Mouse (Mus musculus) MEL (cell line): ENCODE data around the gene Sost. TPM values are rescaled to one million over a fixed set of nuclear protein-coding genes. Genes with fewer than 3 reads are reported as not detected.

Experiments used
- DNase-seq: peaks from one replicate; pipeline ENCODE4 v3.0.0; 2011; ENCODE audit warnings: low read depth, low spot score
- H3K27ac ChIP-seq: 2 replicates; pipeline ENCODE4 v1.5.1; 2012; ENCODE audit warnings: low read depth, mild to moderate bottlenecking, control low read depth, low read length, moderate library complexity; ENCODE audit not compliant: control insufficient read depth
- H3K27me3 ChIP-seq, 2 experiments: fragments of 150-350 bp in 1 of 2; sonication (generic) in 1 of 2; 2 replicates each; pipeline ENCODE4 v1.6.1; 2012; ENCODE audit warnings: low read length in 2 of 2, mild to moderate bottlenecking in 2 of 2, improper control_type of control experiment in 1 of 2, moderate library complexity in 1 of 2; ENCODE audit not compliant: insufficient read depth in 2 of 2, control insufficient read depth in 1 of 2
- H3K36me3 ChIP-seq, 2 experiments: 2 replicates each; pipeline ENCODE4 v1.6.1; 2012 to 2014; ENCODE audit warnings: low read length in 2 of 2, improper control_type of control experiment in 1 of 2, inconsistent platforms in 1 of 2, mild to moderate bottlenecking in 1 of 2; ENCODE audit not compliant: insufficient read depth in 2 of 2, control insufficient read depth in 1 of 2
- H3K4me1 ChIP-seq, 2 experiments: fragments of 150-350 bp in 1 of 2; sonication (generic) in 1 of 2; 2 replicates each; pipeline ENCODE4 v1.6.1; 2012; ENCODE audit warnings: low read length in 2 of 2, improper control_type of control experiment in 1 of 2, mild to moderate bottlenecking in 1 of 2; ENCODE audit not compliant: insufficient read depth in 2 of 2, control insufficient read depth in 1 of 2
- H3K4me3 ChIP-seq, 2 experiments: fragments of 150-350 bp in 1 of 2; sonication (generic) in 1 of 2; 2 replicates each; pipeline ENCODE4 v1.5.1; 2012; ENCODE audit warnings: low read depth in 2 of 2, low read length in 2 of 2, mild to moderate bottlenecking in 2 of 2, moderate library complexity in 2 of 2, control low read depth in 1 of 2, improper control_type of control experiment in 1 of 2; ENCODE audit not compliant: control insufficient read depth in 1 of 2, insufficient read depth in 1 of 2
- H3K79me2 ChIP-seq: 2 replicates; pipeline ENCODE4 v1.6.1; 2012; ENCODE audit warnings: mild to moderate bottlenecking, low read length, moderate library complexity; ENCODE audit not compliant: control insufficient read depth, poor library complexity, insufficient read depth
- H3K9ac ChIP-seq: 2 replicates; pipeline ENCODE4 v1.6.1; 2012; ENCODE audit warnings: low read depth, mild to moderate bottlenecking, control low read depth, low read length, moderate library complexity; ENCODE audit not compliant: control insufficient read depth, poor library complexity, severe bottlenecking
- H3K9me3 ChIP-seq: fragments of 150-350 bp; sonication (generic); replicated peaks from 2 replicates; pipeline ENCODE4 v1.6.1; 2012; ENCODE audit warnings: mild to moderate bottlenecking, low read length, improper control_type of control experiment, moderate library complexity; ENCODE audit not compliant: insufficient read depth
- BHLHE40 ChIP-seq: IDR thresholded peaks from 2 replicates; pipeline ENCODE4 v1.6.1; 2012; ENCODE audit warnings: low read depth, mild to moderate bottlenecking, inconsistent platforms, low read length, improper control_type of control experiment, borderline replicate concordance
- CHD1 ChIP-seq: IDR thresholded peaks from 2 replicates; pipeline ENCODE4 v1.6.1; 2012; ENCODE audit warnings: low read depth, mild to moderate bottlenecking, inconsistent platforms, low read length, improper control_type of control experiment
- CHD2 ChIP-seq: IDR thresholded peaks from 2 replicates; pipeline ENCODE4 v1.6.1; 2011; ENCODE audit warnings: low read length, improper control_type of control experiment
- CTCF ChIP-seq, 3 experiments: IDR thresholded peaks in 2 of 3; conservative IDR thresholded peaks in 1 of 3; 2 replicates each; pipeline ENCODE4 v1.5.1; 2011 to 2012; ENCODE audit warnings: low read length in 3 of 3, low read depth in 2 of 3, mild to moderate bottlenecking in 2 of 3, improper control_type of control experiment in 1 of 3, inconsistent platforms in 1 of 3, mixed read lengths in 1 of 3, moderate library complexity in 1 of 3; ENCODE audit not compliant: control insufficient read depth in 1 of 3, insufficient read depth in 1 of 3, poor library complexity in 1 of 3, severe bottlenecking in 1 of 3
- E2F4 ChIP-seq: IDR thresholded peaks from 2 replicates; pipeline ENCODE4 v1.6.1; 2011; ENCODE audit warnings: low read depth, low read length, improper control_type of control experiment, borderline replicate concordance
- ELF1 ChIP-seq: IDR thresholded peaks from 2 replicates; pipeline ENCODE4 v1.6.1; 2014; ENCODE audit warnings: low read depth, mild to moderate bottlenecking, inconsistent platforms, low read length, improper control_type of control experiment, moderate library complexity
- EP300 ChIP-seq, 2 experiments: IDR thresholded peaks; 2 replicates each; pipeline ENCODE4 v1.6.1; 2011; ENCODE audit warnings: improper control_type of control experiment in 2 of 2, low read length in 2 of 2, low read depth in 1 of 2, mild to moderate bottlenecking in 1 of 2
- GABPA ChIP-seq: IDR thresholded peaks from 2 replicates; pipeline ENCODE4 v1.6.1; 2012; ENCODE audit warnings: low read depth, mild to moderate bottlenecking, inconsistent platforms, low read length, improper control_type of control experiment, moderate library complexity
- GATA1 ChIP-seq: IDR thresholded peaks from 2 replicates; pipeline ENCODE4 v1.6.1; 2011; ENCODE audit warnings: low read depth, low read length, improper control_type of control experiment
- KAT2A ChIP-seq: conservative IDR thresholded peaks from 2 replicates; pipeline ENCODE4 v1.6.1; 2012; ENCODE audit warnings: low read depth, low read length, improper control_type of control experiment, inconsistent platforms
- MAFK ChIP-seq: IDR thresholded peaks from 2 replicates; pipeline ENCODE4 v1.6.1; 2011; ENCODE audit warnings: low read depth, mild to moderate bottlenecking, low read length, improper control_type of control experiment, borderline replicate concordance
- MAX ChIP-seq: IDR thresholded peaks from 2 replicates; pipeline ENCODE4 v1.6.1; 2011; ENCODE audit warnings: low read length, improper control_type of control experiment
- MEF2A ChIP-seq: IDR thresholded peaks from 2 replicates; pipeline ENCODE4 v1.6.1; 2014; ENCODE audit warnings: low read depth, mild to moderate bottlenecking, inconsistent platforms, low read length, improper control_type of control experiment; ENCODE audit not compliant: poor library complexity, insufficient replicate concordance, severe bottlenecking; ENCODE audit errors: extremely low read depth
- MYB ChIP-seq: IDR thresholded peaks from 2 replicates; pipeline ENCODE4 v1.6.1; 2011; ENCODE audit warnings: mild to moderate bottlenecking, low read depth, low read length, improper control_type of control experiment
- MYC ChIP-seq: IDR thresholded peaks from 2 replicates; pipeline ENCODE4 v1.6.1; 2011; ENCODE audit warnings: low read depth, mild to moderate bottlenecking, low read length, improper control_type of control experiment, moderate library complexity
- NELFE ChIP-seq: IDR thresholded peaks from 2 replicates; pipeline ENCODE4 v1.6.1; 2011; ENCODE audit warnings: low read depth, low read length, improper control_type of control experiment
- NRF1 ChIP-seq: IDR thresholded peaks from 2 replicates; pipeline ENCODE4 v1.6.1; 2014; ENCODE audit warnings: low read depth, mild to moderate bottlenecking, inconsistent platforms, low read length, improper control_type of control experiment, moderate library complexity; ENCODE audit not compliant: poor library complexity, insufficient read depth, severe bottlenecking
- POLR2A ChIP-seq, 2 experiments: IDR thresholded peaks; 2 replicates each; pipeline ENCODE4 v1.6.1; 2011 to 2012; ENCODE audit warnings: low read length in 2 of 2, mild to moderate bottlenecking in 2 of 2, control low read depth in 1 of 2, improper control_type of control experiment in 1 of 2, low read depth in 1 of 2, moderate library complexity in 1 of 2; ENCODE audit not compliant: control insufficient read depth in 1 of 2, insufficient read depth in 1 of 2, poor library complexity in 1 of 2
- RCOR1 ChIP-seq: IDR thresholded peaks from 2 replicates; pipeline ENCODE4 v1.6.1; 2012; ENCODE audit warnings: low read depth, mild to moderate bottlenecking, inconsistent platforms, low read length, improper control_type of control experiment
- SMC3 ChIP-seq: IDR thresholded peaks from 2 replicates; pipeline ENCODE4 v1.6.1; 2011; ENCODE audit warnings: low read depth, low read length, improper control_type of control experiment
- TAL1 ChIP-seq: IDR thresholded peaks from 2 replicates; pipeline ENCODE4 v1.6.1; 2012; ENCODE audit warnings: mild to moderate bottlenecking, inconsistent platforms, low read length, moderate library complexity, mixed read lengths
- USF1 ChIP-seq: IDR thresholded peaks from 2 replicates; pipeline ENCODE4 v1.6.1; 2014; ENCODE audit warnings: low read depth, mild to moderate bottlenecking, inconsistent platforms, low read length, improper control_type of control experiment, moderate library complexity
- ZC3H11A ChIP-seq: IDR thresholded peaks from 2 replicates; pipeline ENCODE4 v1.6.1; 2012; ENCODE audit warnings: low read depth, mild to moderate bottlenecking, inconsistent platforms, low read length, improper control_type of control experiment
- ZKSCAN1 ChIP-seq: IDR thresholded peaks from 2 replicates; pipeline ENCODE4 v1.6.1; 2012; ENCODE audit warnings: low read depth, mild to moderate bottlenecking, inconsistent platforms, low read length, improper control_type of control experiment, moderate library complexity
- ZMIZ1 ChIP-seq: IDR thresholded peaks from 2 replicates; pipeline ENCODE4 v1.6.1; 2012; ENCODE audit warnings: low read depth, mild to moderate bottlenecking, inconsistent platforms, low read length, improper control_type of control experiment, moderate library complexity
- ZNF384 ChIP-seq: IDR thresholded peaks from 2 replicates; pipeline ENCODE4 v1.6.1; 2012; ENCODE audit warnings: low read depth, mild to moderate bottlenecking, inconsistent platforms, low read length, improper control_type of control experiment
- polyA plus RNA-seq, 2 experiments: library from polyadenylated mRNA; stranded (reverse) in 1 of 2; unstranded in 1 of 2; fragments of >175 nt in 1 of 2; fragments of >200 nt in 1 of 2; gene quantifications; 2 replicates each; pipeline versions ENCODE4 v1.2.1 to v1.2.4; 2012; ENCODE audit warnings: low replicate concordance in 2 of 2, low read depth in 1 of 2; ENCODE audit not compliant: insufficient read length in 2 of 2, insufficient read depth in 1 of 2, missing spikeins in 1 of 2
- total RNA-seq: library from RNA; depleted of rRNA; stranded (reverse); fragments of 300-350 nt; gene quantifications from 2 replicates; pipeline ENCODE4 v1.2.3, GENCODE M21; 2012

Sost gene
- total and polyA plus RNA-seq, 3 experiments: not detected

GRCm38 (mm10) chr11:101984054-101985025, 17.5 kb upstream of the Sost start, which contains the start of gene Cfap97d1 (continued):
- TF ChIP-seq TAL1 (peak; percentile 82), ZNF384 (peak; percentile 62), EP300 (IDR thresholded peaks at IDR 0.05; ENCODE audit: low read depth in 1 of 2, low read length in 2 of 2) (peak; percentile 88 to 89), NELFE (peak; percentile 66), MAX (peak; percentile 75), MYB (no peak), GABPA (no peak), BHLHE40 (peak; percentile 45; the same call in 1 of the 2 replicates), KAT2A (no peak), GATA1 (peak; percentile 90), E2F4 (no peak), ZC3H11A (no peak), POLR2A (IDR thresholded peaks at IDR 0.05; ENCODE audit: control insufficient read depth in 1 of 2, insufficient read depth in 1 of 2, low read depth in 1 of 2, low read length in 2 of 2, poor library complexity in 1 of 2) (peak; percentile 65 to 72; a peak in 3 of 4 replicates)

GRCm38 (mm10) chr11:101983431-101983921, 16.7 kb upstream of the Sost start:
- peak; percentile 17 for DNase-seq
- TF ChIP-seq ELF1: no peak
- peak; percentile 83 for TF ChIP-seq ZKSCAN1
- Histone ChIP-seq H3K27ac (peak overlapping the region; percentile 65), H3K27me3 (no peaks in the 10 kb centered on the region), H3K9me3 (no peaks in the 10 kb centered on the region), H3K79me2 (peaks cover 2% of the 10 kb centered on the region), H3K4me1 (peaks cover 0 to 13% of the 10 kb centered on the region in 2 experiments; a peak in 2 of 4 replicates), H3K4me3 (no peak overlapping the region), H3K9ac (no peak overlapping the region), H3K36me3 (peaks cover 0 to 5% of the 10 kb centered on the region in 2 experiments; a peak in 3 of 4 replicates)

GRCm38 (mm10) chr11:101982981-101983411, 16.2 kb upstream of the Sost start:
- Histone ChIP-seq H3K27ac (no peak overlapping the region), H3K9ac (no peak overlapping the region), H3K27me3 (no peaks in the 10 kb centered on the region)

More at GRCm38 (mm10) chr11:101982981-101983411, 16.2 kb upstream of the Sost start:
- no peaks in the 10 kb centered on the region for H3K9me3 ChIP-seq
- DNase-seq: no peak
- peaks cover 0 to 13% of the 10 kb centered on the region in 2 experiments; a peak in 2 of 4 replicates for H3K4me1 ChIP-seq
- H3K4me3 ChIP-seq: no peak overlapping the region
- H3K79me2 ChIP-seq: peaks cover 2% of the 10 kb centered on the region
- H3K36me3 ChIP-seq: peaks cover 0 to 5% of the 10 kb centered on the region in 2 experiments; a peak in 3 of 4 replicates
- TF ChIP-seq MEF2A (no peak), USF1 (no peak), CHD2 (no peak), NRF1 (no peak), GATA1 (no peak), MYC (no peak), MAFK (no peak), CHD1 (no peak), RCOR1 (no peak), MAX (no peak), SMC3 (no peak), E2F4 (no peak), NELFE (no peak), CTCF (IDR thresholded peaks at IDR 0.05 in 2 of 3, conservative IDR thresholded peaks at IDR 0.05 in 1 of 3; ENCODE audit: control insufficient read depth in 1 of 3, insufficient read depth in 1 of 3, low read depth in 2 of 3, low read length in 3 of 3, poor library complexity in 1 of 3, severe bottlenecking in 1 of 3) (no peak), EP300 (IDR thresholded peaks at IDR 0.05; ENCODE audit: low read depth in 1 of 2, low read length in 2 of 2) (no peak), BHLHE40 (no peak), MYB (no peak), ZMIZ1 (no peak)
